Mouse (Mus musculus): ENCODE measurements around the gene Phgr1.

Phgr1 gene

GRCm38 (mm10) chr2:118751896-118752791, 20.4 kb upstream of the Phgr1 start:
- DNase-seq (ENCODE audit: low spot score) = no peak

GRCm38 (mm10) chr2:118752792-118753108, 19.8 kb upstream of the Phgr1 start:
- no peak for DNase-seq (ENCODE audit: low spot score)

- no peak for DNase-seq (ENCODE audit: low spot score)
Observed at GRCm38 (mm10) chr2:118754143-118754542, 18.4 kb upstream of the Phgr1 start.

GRCm38 (mm10) chr2:118755407-118755806, 17.2 kb upstream of the Phgr1 start:
- DNase-seq (ENCODE audit: low spot score) = no peak

- no peak for DNase-seq (ENCODE audit: low spot score)
Observed at GRCm38 (mm10) chr2:118756103-118756502, 16.5 kb upstream of the Phgr1 start.

- DNase-seq (ENCODE audit: low spot score) = peak; percentile 61
Observed at GRCm38 (mm10) chr2:118759828-118760227, 12.7 kb upstream of the Phgr1 start.

- no peak for DNase-seq (ENCODE audit: low spot score)
Observed at GRCm38 (mm10) chr2:118760311-118761025, 12.1 kb upstream of the Phgr1 start.

GRCm38 (mm10) chr2:118761358-118761757, 11.2 kb upstream of the Phgr1 start:
- DNase-seq (ENCODE audit: low spot score) = no peak

GRCm38 (mm10) chr2:118761906-118762783, 10.4 kb upstream of the Phgr1 start, which contains the start of gene Ccdc9b:
Gene Ccdc9b (minus strand): TSS chr2:118762661.
- peak; percentile 92 for DNase-seq (ENCODE audit: low spot score)

GRCm38 (mm10) chr2:118762784-118763148, 9.8 kb upstream of the Phgr1 start:
- no peak for DNase-seq (ENCODE audit: low spot score)

- DNase-seq (ENCODE audit: low spot score) = peak; percentile 68
Observed at GRCm38 (mm10) chr2:118763469-118763868, 9.1 kb upstream of the Phgr1 start.

GRCm38 (mm10) chr2:118764094-118764831, 8.3 kb upstream of the Phgr1 start:
- peak; percentile 65 for DNase-seq (ENCODE audit: low spot score)

- no peak for DNase-seq (ENCODE audit: low spot score)
Observed at GRCm38 (mm10) chr2:118764875-118765274, 7.7 kb upstream of the Phgr1 start.

- DNase-seq (ENCODE audit: low spot score) = no peak
Observed at GRCm38 (mm10) chr2:118766041-118767033, 6.2 kb upstream of the Phgr1 start.

GRCm38 (mm10) chr2:118774536-118774935, 2.0 kb downstream of the Phgr1 start:
- no peak for DNase-seq (ENCODE audit: low spot score)

- DNase-seq (ENCODE audit: low spot score) = no peak
Observed at GRCm38 (mm10) chr2:118775396-118775795, 2.8 kb downstream of the Phgr1 start.

- peak; percentile 72 for DNase-seq (ENCODE audit: low spot score)
Observed at GRCm38 (mm10) chr2:118775846-118776245, 3.3 kb downstream of the Phgr1 start.

GRCm38 (mm10) chr2:118776295-118776694, 3.7 kb downstream of the Phgr1 start:
- DNase-seq (ENCODE audit: low spot score) = no peak

- no peak for DNase-seq (ENCODE audit: low spot score)
Observed at GRCm38 (mm10) chr2:118778418-118778817, 5.8 kb downstream of the Phgr1 start.

- no peak for DNase-seq (ENCODE audit: low spot score)
Observed at GRCm38 (mm10) chr2:118779065-118779464, 6.5 kb downstream of the Phgr1 start.

Measured in layer of hippocampus, adult 11-12 months (tissue).